ENCODE assay signal across 16 mouse cellular contexts in the genomic region with DNA sequence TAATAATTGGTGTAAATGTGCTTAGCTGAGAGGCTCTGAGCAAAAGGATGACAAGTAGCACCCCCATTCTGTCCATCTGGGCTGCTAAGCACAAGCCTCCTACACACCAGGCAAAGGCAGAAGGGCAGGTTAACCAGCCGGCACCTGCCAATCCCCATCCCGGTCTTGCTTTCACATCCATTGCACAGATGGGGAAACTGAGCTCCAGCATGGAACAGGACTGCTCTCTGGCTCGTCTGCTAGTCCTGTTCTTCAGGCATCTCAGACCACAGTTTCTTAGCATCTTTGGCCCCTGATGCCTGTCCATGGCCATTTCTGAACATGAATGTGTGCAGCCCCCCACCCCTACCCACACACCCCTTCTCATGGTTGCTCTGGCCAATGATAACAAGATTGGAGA. TPM values are rescaled to one million over a fixed set of nuclear protein-coding genes. Genes with fewer than 3 reads are reported as not detected.
DNase-seq lines count a peak whose midpoint lies in the region; TF ChIP-seq lines count a peak whose summit lies in the region.
"Had no signal": no experiment of that assay in that cellular context is flagged by ENCODE, and none has a peak within 500 bp of the region (broad histone marks: within the 10 kb centered on the region; RNA-seq: fewer than 3 reads in every experiment).

No protein-coding gene starts in this region.

- TF ChIP-seq CTCF in layer of hippocampus, adult 2 months (conservative IDR thresholded peaks at IDR 0.05) = no peak

- peak; percentile 91 for DNase-seq in heart, adult 11 months
- DNase-seq in heart, postnatal 14 days = no peak
- DNase-seq in layer of hippocampus, adult 11-12 months (ENCODE audit: low spot score) = peak; percentile 21
- no peak for DNase-seq in layer of hippocampus, postnatal 36 days
- peak; percentile 37 for DNase-seq in layer of hippocampus, adult 9-11 months
- DNase-seq in layer of hippocampus, adult 2 months (ENCODE audit: low spot score in 2 of 2) = no peak
- DNase-seq: adrenal gland, adult 2 months; adrenal gland, adult 8-10 months; adrenal gland, postnatal 10 days; adrenal gland, postnatal 14 days; adrenal gland, postnatal 25 days; adrenal gland, postnatal 36 days; B cell, adult 2 months; cerebellum, adult 11 months; cerebellum, adult 11-12 months; cerebellum, adult 18-20 months had no signal

- no peak overlapping the region for H3K4me3 ChIP-seq in layer of hippocampus, adult 2 months

- H3K27ac ChIP-seq in layer of hippocampus, adult 2 months = no peak overlapping the region

- intact Hi-C loops in heart, postnatal 14 days (cut with DNase I) = no loop called here

RNA-seq across cellular contexts. Expression of a gene that starts 12.6 kb away (rescaled TPM):
- total RNA-seq in heart, postnatal 14 days (2021) = 10 to 100 TPM; 23.4 to 29.8 TPM
- total RNA-seq in layer of hippocampus, postnatal 36 days (2021) = 100 to 1,000 TPM; 178 to 185 TPM
- total RNA-seq in layer of hippocampus, adult 2 months (2021) = 100 to 1,000 TPM; 162 to 170 TPM

Comparison
In these comparisons a context has a peak if more than half of its experiments do, and no peak if none do; other contexts are left out.
1. DNase-seq: peak in heart, adult 11 months (single experiment), layer of hippocampus, adult 11-12 months (single experiment) and layer of hippocampus, adult 9-11 months (single experiment); none in heart, postnatal 14 days (0 of 2), layer of hippocampus, postnatal 36 days (0 of 2) and layer of hippocampus, adult 2 months (0 of 2).
2. RNA of a gene that starts 12.6 kb away (total RNA-seq): 178 to 185 TPM in layer of hippocampus, postnatal 36 days and 162 to 170 TPM in layer of hippocampus, adult 2 months; 23.4 to 29.8 TPM in heart, postnatal 14 days; every median in the first group is over 4 times any median in the second.